Mouse (Mus musculus) kidney, postnatal 0 days (tissue): ENCODE results near the gene Best1. TPM values are rescaled to one million over a fixed set of nuclear protein-coding genes. Genes with fewer than 3 reads are reported as not detected.

Experiments used
- ATAC-seq: fragments of 200-750 bp; cut with Nextera tagmentation; replicated peaks from 2 replicates; pipeline ENCODE4 v1.8.0; 2017; ENCODE audit warnings: low read depth, moderate number of reproducible peaks, moderate TSS enrichment, moderate library complexity; ENCODE audit not compliant: low FRiP score
- DNase-seq: peaks from one replicate; pipeline ENCODE4 v3.0.0-alpha.2; 2016; ENCODE audit warnings: low spot score
- H3K27ac ChIP-seq: fragments of 300-500 bp; sonication (generic); 2 replicates; pipeline ENCODE4 v1.5.1; 2014; ENCODE audit warnings: mild to moderate bottlenecking
- H3K27me3 ChIP-seq: fragments of 300-500 bp; sonication (generic); 2 replicates; pipeline ENCODE4 v1.6.1; 2014; ENCODE audit warnings: low read length, mixed read lengths; ENCODE audit not compliant: insufficient read depth
- H3K36me3 ChIP-seq: fragments of 300-500 bp; sonication (generic); 2 replicates; pipeline ENCODE4 v1.6.1; 2014; ENCODE audit warnings: low read length, mixed read lengths; ENCODE audit not compliant: insufficient read depth
- H3K4me1 ChIP-seq: fragments of 300-500 bp; sonication (generic); replicated peaks from 2 replicates; pipeline ENCODE4 v1.6.1; 2014; ENCODE audit warnings: antibody characterized with exemption, low read length, mixed read lengths; ENCODE audit not compliant: insufficient read depth
- H3K4me2 ChIP-seq: fragments of 300-500 bp; sonication (generic); 2 replicates; pipeline ENCODE4 v1.6.1; 2014; ENCODE audit warnings: mild to moderate bottlenecking, low read length, moderate library complexity, mixed read lengths
- H3K4me3 ChIP-seq: fragments of 300-500 bp; sonication (generic); replicated peaks from 2 replicates; pipeline ENCODE4 v1.5.1; 2014; ENCODE audit warnings: low read depth, low read length
- H3K9ac ChIP-seq: fragments of 300-500 bp; sonication (generic); 2 replicates; pipeline ENCODE4 v1.6.1; 2014; ENCODE audit warnings: low read depth, low read length
- H3K9me3 ChIP-seq: fragments of 300-500 bp; sonication (generic); replicated peaks from 2 replicates; pipeline ENCODE4 v1.6.1; 2016; ENCODE audit warnings: low read length, inconsistent platforms, mixed read lengths
- CTCF ChIP-seq: IDR thresholded peaks from 2 replicates; pipeline ENCODE4 v1.5.1; 2016; ENCODE audit warnings: antibody characterized with exemption, low read depth, mild to moderate bottlenecking, moderate library complexity
- WGBS: fragments of 180-500 bp; shearing (Covaris S2); extraction: QIAGEN DNeasy Blood & Tissue Kit; methylation state at CpG from one replicate; pipeline ENCODE4 v1.1.7; 2014; 5-methylcytosine and 5-hydroxymethylcytosine counted together
- polyA plus RNA-seq: library from polyadenylated mRNA; unstranded; fragments of >200 nt; fragmentation: Nextera tagmentation; extraction: Ambion mirVana; gene quantifications from 2 replicates; pipeline ENCODE4 v1.2.1, GENCODE M21; 2015

Gene Best1
- polyA plus RNA-seq, 1 experiment from 2014 or later = 3.3 TPM

DNA sequence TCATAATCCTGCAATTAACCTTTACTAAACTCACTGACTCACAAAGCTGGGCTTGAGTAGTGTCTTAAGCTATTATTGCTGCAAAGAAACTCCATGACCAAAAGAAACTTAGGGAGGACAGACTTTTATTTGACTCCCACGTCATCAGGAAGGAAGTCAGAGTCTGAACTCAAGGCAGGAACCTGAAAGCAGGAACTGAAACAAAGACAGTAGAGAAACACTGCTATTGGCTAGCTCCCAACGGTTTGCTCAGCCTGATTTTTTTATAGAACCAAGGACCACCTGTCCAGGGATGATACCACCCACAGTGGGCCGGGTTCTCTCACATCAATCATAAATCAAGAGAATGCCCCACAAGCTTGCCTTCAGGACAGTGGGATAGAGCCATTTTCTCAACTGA is 49.0 kb downstream of the Best1 start:
- WGBS = 59% methylated on average over 3 of the region's 3 CpGs
- Histone ChIP-seq H3K9ac (no peak overlapping the region), H3K4me2 (no peak overlapping the region), H3K27ac (no peak overlapping the region), H3K9me3 (no peaks in the 10 kb centered on the region), H3K36me3 (no peaks in the 10 kb centered on the region), H3K4me1 (peaks cover 8% of the 10 kb centered on the region; the same call in 1 of the 2 replicates), H3K4me3 (no peak overlapping the region), H3K27me3 (no peaks in the 10 kb centered on the region)
- DNase-seq = no peak
- no peak for ATAC-seq
- TF ChIP-seq CTCF = no peak

DNA sequence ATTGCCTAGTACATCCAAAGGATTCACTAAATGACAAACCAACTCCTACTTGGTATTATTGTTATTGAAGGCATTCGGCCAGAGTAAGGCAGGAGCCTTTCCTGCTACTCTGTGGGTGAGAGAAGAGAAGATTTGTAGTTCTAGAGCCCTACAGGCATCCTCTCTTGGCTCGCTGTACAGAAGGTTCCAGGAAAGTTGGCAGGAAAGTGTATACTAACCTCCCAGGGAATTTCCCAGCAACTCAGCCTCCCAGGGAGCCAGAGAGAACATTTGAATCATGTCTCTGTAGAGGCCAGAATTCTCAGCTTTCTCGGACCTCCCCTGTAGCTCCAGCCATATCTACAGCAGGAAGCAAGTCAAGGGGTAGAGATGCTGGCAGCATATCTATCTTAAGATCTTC is 54.4 kb downstream of the Best1 start:
- H3K36me3 ChIP-seq = no peaks in the 10 kb centered on the region
- no peaks in the 10 kb centered on the region for H3K27me3 ChIP-seq
- no peaks in the 10 kb centered on the region for H3K9me3 ChIP-seq
- TF ChIP-seq CTCF = no peak
- DNase-seq (peak; percentile 34), ATAC-seq (no peak)
- no peak overlapping the region for H3K27ac ChIP-seq
- peaks cover 10% of the 10 kb centered on the region for H3K4me1 ChIP-seq
- no peak overlapping the region for H3K4me3 ChIP-seq
- H3K4me2 ChIP-seq = no peak overlapping the region
- 47% methylated on average over 3 of the region's 3 CpGs for WGBS
- no peak overlapping the region for H3K9ac ChIP-seq

DNA sequence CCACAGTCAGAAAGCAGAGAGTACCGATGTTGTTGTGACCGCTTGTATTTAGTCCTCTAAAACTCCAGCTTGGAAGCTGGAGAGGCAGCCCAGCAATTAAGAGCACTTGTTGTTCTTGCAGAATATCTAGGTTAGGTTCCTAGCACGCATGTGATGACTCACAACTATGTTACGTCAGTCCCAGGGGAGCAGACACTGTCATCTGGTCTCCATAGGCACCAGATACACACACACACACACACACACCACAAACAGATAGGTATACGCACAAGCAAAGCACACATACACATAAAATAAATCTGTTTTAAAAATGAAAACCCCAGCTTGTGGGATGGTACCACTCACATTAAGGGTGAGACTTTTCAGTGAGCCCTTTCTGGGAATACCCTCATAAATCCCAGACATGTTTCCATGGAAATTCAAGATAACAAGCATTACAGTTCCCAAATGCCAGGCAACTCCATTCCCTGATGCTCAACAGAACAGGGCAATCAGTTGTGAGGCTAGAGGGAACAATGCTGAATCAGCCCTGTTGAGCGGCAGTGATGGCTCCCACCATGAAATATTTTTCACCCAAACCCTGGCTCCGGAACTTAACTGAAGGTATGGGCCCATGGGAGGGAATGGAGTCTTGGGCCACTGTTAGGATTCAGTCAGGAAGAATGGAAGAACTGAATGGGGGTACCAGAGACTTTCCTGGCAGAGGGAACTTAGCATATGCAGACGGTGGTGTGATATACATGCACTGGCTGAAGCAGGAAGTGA is 55.5 kb downstream of the Best1 start:
- Histone ChIP-seq H3K9me3 (no peaks in the 10 kb centered on the region), H3K4me1 (peaks cover 10% of the 10 kb centered on the region), H3K36me3 (no peaks in the 10 kb centered on the region), H3K9ac (no peak overlapping the region), H3K4me2 (no peak overlapping the region), H3K4me3 (no peak overlapping the region), H3K27me3 (no peaks in the 10 kb centered on the region), H3K27ac (no peak overlapping the region)
- 91% methylated on average over 8 of the region's 8 CpGs for WGBS
- ATAC-seq (no peak), DNase-seq (no peak)
- no peak for TF ChIP-seq CTCF

DNA sequence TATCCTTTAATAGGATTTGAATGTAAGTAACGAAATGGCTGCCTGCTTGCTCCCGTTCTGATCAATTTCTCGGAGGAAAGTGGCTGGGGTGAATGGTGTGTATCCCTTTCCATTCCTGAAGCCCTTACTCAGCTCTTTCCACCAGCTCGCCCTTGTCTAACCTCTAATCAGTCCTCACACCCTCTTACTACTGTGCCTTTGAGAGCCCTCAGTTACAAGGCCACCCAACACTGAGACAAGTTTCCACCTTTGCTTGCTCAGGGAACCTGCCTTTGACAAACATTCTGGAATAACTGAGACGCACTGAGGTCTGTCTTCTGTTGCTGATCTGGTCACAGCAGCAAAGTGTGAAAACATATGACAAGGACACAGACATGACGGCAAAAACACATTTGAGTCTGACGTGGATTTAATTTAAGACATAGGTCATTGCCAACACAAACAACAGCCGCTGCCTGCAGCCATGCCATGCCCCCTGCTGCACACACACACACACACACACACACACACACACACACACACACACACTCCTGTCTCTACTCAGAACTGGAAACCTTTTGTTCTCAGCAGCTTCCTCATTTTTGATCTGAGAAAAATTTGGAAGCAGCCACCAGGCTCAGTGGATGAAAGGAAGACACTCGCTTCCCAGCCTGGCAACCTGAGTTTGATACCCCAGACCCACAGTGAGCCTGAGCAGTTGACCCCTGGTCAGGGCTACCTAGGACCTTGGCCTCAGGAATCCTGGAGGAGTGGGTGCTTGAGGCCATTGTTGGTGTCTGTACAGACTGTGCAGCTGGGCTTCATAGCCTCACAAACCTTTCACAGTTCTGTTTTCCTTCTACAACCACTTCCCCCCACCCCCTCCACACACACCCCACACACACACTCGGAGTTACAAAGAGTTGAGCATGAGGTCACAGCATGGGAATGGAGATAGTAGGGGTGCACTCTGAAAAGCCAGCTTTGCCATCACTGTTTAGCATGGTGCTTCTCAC is 58.6 kb downstream of the Best1 start:
- DNase-seq (peak; percentile 20), ATAC-seq (no peak)
- no peak overlapping the region for H3K4me2 ChIP-seq
- no peaks in the 10 kb centered on the region for H3K9me3 ChIP-seq
- H3K27me3 ChIP-seq = no peaks in the 10 kb centered on the region
- no peak overlapping the region for H3K27ac ChIP-seq
- H3K9ac ChIP-seq = no peak overlapping the region
- H3K36me3 ChIP-seq = no peaks in the 10 kb centered on the region
- peaks cover 10% of the 10 kb centered on the region for H3K4me1 ChIP-seq
- 36% methylated on average over 10 of the region's 10 CpGs for WGBS
- TF ChIP-seq CTCF = no peak
- no peak overlapping the region for H3K4me3 ChIP-seq

DNA sequence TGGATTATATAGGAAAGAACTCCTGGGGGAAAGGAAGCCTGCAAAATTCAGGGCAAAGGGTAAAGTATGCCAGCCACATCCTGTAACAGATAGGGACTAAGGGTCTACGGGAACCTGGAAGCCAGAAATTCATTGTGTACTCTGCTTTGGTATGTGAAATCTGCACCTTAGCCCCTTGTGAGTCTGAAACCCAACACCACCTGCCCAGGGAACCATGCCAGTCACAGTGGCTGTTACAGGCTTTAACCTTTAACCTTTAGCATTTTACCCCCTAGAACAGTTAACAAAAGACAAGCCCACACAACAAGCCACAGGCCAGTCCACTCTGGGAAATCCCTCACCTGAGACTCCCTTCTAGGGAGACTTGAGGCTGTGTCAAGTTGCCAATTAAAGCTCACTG is 59.6 kb downstream of the Best1 start:
- no peak for TF ChIP-seq CTCF
- peaks cover 10% of the 10 kb centered on the region for H3K4me1 ChIP-seq
- no peak for ATAC-seq
- H3K4me2 ChIP-seq = no peak overlapping the region
- no peaks in the 10 kb centered on the region for H3K9me3 ChIP-seq
- H3K9ac ChIP-seq = no peak overlapping the region
- H3K36me3 ChIP-seq = no peaks in the 10 kb centered on the region
- WGBS = 24% methylated on average over 1 of the region's 1 CpGs
- DNase-seq = peak; percentile 58
- no peaks in the 10 kb centered on the region for H3K27me3 ChIP-seq
- no peak overlapping the region for H3K27ac ChIP-seq
- H3K4me3 ChIP-seq = no peak overlapping the region

DNA sequence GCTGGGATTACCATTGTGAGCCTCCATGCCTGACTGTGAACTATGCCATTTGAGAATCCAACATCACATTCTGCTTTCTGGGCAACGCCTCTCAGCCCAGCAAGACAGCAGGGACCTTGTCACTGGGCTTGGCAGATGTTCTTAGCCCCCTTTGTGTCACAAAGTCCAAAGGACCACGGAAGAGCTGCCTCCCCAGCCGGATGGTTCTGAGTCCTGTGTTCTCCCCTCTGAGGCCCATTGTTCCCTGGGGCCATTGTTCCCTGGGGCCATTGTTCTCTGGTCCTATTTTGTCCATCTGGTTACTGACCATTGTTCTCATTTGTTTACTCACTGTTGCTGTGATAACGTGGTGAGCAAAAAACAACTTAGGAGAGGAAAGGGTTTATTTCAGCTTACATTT is 60.5 kb downstream of the Best1 start:
- Histone ChIP-seq H3K27me3 (no peaks in the 10 kb centered on the region), H3K4me2 (no peak overlapping the region), H3K4me1 (peaks cover 10% of the 10 kb centered on the region), H3K9ac (no peak overlapping the region), H3K36me3 (no peaks in the 10 kb centered on the region), H3K4me3 (no peak overlapping the region), H3K27ac (no peak overlapping the region), H3K9me3 (no peaks in the 10 kb centered on the region)
- no peak for TF ChIP-seq CTCF
- no peak for DNase-seq
- 62% methylated on average over 4 of the region's 4 CpGs for WGBS
- no peak for ATAC-seq
